Mouse (Mus musculus) heart, embryonic 11.5 days (tissue): ENCODE measurements around the gene Naa35. TPM values are rescaled to one million over a fixed set of nuclear protein-coding genes. Genes with fewer than 3 reads are reported as not detected.

Experiments
- ATAC-seq: fragments of 200-750 bp; cut with Nextera tagmentation; replicated peaks from 2 replicates; pipeline ENCODE4 v1.8.0; 2017; ENCODE audit warnings: moderate library complexity; ENCODE audit not compliant: insufficient number of reproducible peaks, low FRiP score, low TSS enrichment
- H3K27ac ChIP-seq: fragments of 300-500 bp; sonication (generic); 2 replicates; pipeline ENCODE4 v1.5.1; 2014; ENCODE audit warnings: mild to moderate bottlenecking, low read depth, low read length
- H3K27me3 ChIP-seq: fragments of 300-500 bp; sonication (generic); 2 replicates; pipeline ENCODE4 v1.6.1; 2014; ENCODE audit warnings: mild to moderate bottlenecking, low read length, mixed read lengths; ENCODE audit not compliant: control insufficient read depth, insufficient read depth
- H3K36me3 ChIP-seq: fragments of 300-500 bp; sonication (generic); 2 replicates; pipeline ENCODE4 v1.6.1; 2014; ENCODE audit warnings: mild to moderate bottlenecking, low read length, moderate library complexity, mixed read lengths; ENCODE audit not compliant: control insufficient read depth, insufficient read depth
- H3K4me1 ChIP-seq: fragments of 300-500 bp; sonication (generic); 2 replicates; pipeline ENCODE4 v1.6.1; 2014; ENCODE audit warnings: low read length; ENCODE audit not compliant: control insufficient read depth, insufficient read depth
- H3K4me2 ChIP-seq: fragments of 300-500 bp; sonication (generic); 2 replicates; pipeline ENCODE4 v1.6.1; 2014; ENCODE audit warnings: mild to moderate bottlenecking, moderate library complexity
- H3K4me3 ChIP-seq: fragments of 300-500 bp; sonication (generic); 2 replicates; pipeline ENCODE4 v1.5.1; 2014; ENCODE audit warnings: low read depth, low read length
- H3K9ac ChIP-seq: fragments of 300-500 bp; sonication (generic); 2 replicates; pipeline ENCODE4 v1.6.1; 2014; ENCODE audit warnings: mild to moderate bottlenecking, low read depth, low read length, moderate library complexity
- H3K9me3 ChIP-seq: fragments of 300-500 bp; sonication (generic); replicated peaks from 2 replicates; pipeline ENCODE4 v1.6.1; 2016; ENCODE audit warnings: low read length; ENCODE audit not compliant: control insufficient read depth
- WGBS: fragments of 180-500 bp; shearing (Covaris S2); extraction: QIAGEN DNeasy Blood & Tissue Kit; methylation state at CpG from one replicate; pipeline ENCODE4 v1.1.7; 2014; ENCODE audit not compliant: insufficient replicate concordance; 5-methylcytosine and 5-hydroxymethylcytosine counted together
- polyA plus RNA-seq: library from polyadenylated mRNA; unstranded; fragments of >200 nt; fragmentation: Nextera tagmentation; extraction: Ambion mirVana; gene quantifications from 2 replicates; pipeline ENCODE4 v1.2.1, GENCODE M21; 2014

Naa35 gene
- polyA plus RNA-seq, 1 experiment from 2014 or later: 67.0 TPM

GRCm38 (mm10) chr13:59682629-59683028 is 97.6 kb downstream of the Naa35 start:
- Histone ChIP-seq H3K4me1 (peaks cover 4% of the 10 kb centered on the region; the same call in 1 of the 2 replicates), H3K9ac (no peak overlapping the region), H3K4me2 (no peak overlapping the region), H3K27me3 (0 out of 2 replicates have a peak, but pooled peaks cover 4% of the 10 kb centered on the region), H3K27ac (no peak overlapping the region), H3K9me3 (no peaks in the 10 kb centered on the region), H3K4me3 (no peak overlapping the region), H3K36me3 (no peaks in the 10 kb centered on the region)
- 19% methylated on average over 7 of the region's 7 CpGs for WGBS
- ATAC-seq: no peak

- no peak overlapping the region for H3K4me3 ChIP-seq
- H3K9me3 ChIP-seq: no peaks in the 10 kb centered on the region
- H3K4me2 ChIP-seq: no peak overlapping the region
- ATAC-seq: no peak
- H3K9ac ChIP-seq: no peak overlapping the region
- WGBS: 77% methylated on average over 3 of the region's 3 CpGs
- H3K27ac ChIP-seq: no peak overlapping the region
- H3K4me1 ChIP-seq: peaks cover 4% of the 10 kb centered on the region; the same call in 1 of the 2 replicates
- no peaks in the 10 kb centered on the region for H3K36me3 ChIP-seq
- 0 out of 2 replicates have a peak, but pooled peaks cover 4% of the 10 kb centered on the region for H3K27me3 ChIP-seq
These were observed 100.2 kb downstream of the Naa35 start for GRCm38 (mm10) chr13:59685236-59685635.

Other genes with a start within 250 kb of the Naa35 start
- gene Agtpbp1, start within 50 bp of the Naa35 start, polyA plus RNA-seq: 13.7 and 14.7 TPM in 2 replicates
- gene Golm1, start 90.6 kb downstream of the Naa35 start, polyA plus RNA-seq: 64.8 and 68.7 TPM in 2 replicates
- not detected in 2 replicates for gene 4921517D22Rik, start 108.8 kb downstream of the Naa35 start, polyA plus RNA-seq
- gene Spata31d1a, start 125.1 kb downstream of the Naa35 start, polyA plus RNA-seq: not detected in 2 replicates
- gene Spata31d1b, start 127.0 kb downstream of the Naa35 start, polyA plus RNA-seq: not detected in 2 replicates
- not detected in 2 replicates for gene Spata31d1d, start 146.5 kb downstream of the Naa35 start, polyA plus RNA-seq
- gene 1700014D04Rik, start 161.5 kb downstream of the Naa35 start, polyA plus RNA-seq: not detected in 2 replicates
- gene Isca1, start 184.6 kb downstream of the Naa35 start, polyA plus RNA-seq: 168 and 171 TPM in 2 replicates
- gene Gm49354, start 197.0 kb downstream of the Naa35 start, polyA plus RNA-seq: not detected in 2 replicates
- 40.1 and 45.1 TPM in 2 replicates for gene Tut7, start 237.9 kb downstream of the Naa35 start, polyA plus RNA-seq